Mouse (Mus musculus) heart, embryonic 14.5 days (tissue): Measurements from ENCODE around the gene Sh3tc1. TPM values are rescaled to one million over a fixed set of nuclear protein-coding genes. Genes with fewer than 3 reads are reported as not detected.

Experiments used
- ATAC-seq: fragments of 200-750 bp; cut with Nextera tagmentation; 2 replicates; pipeline ENCODE4 v1.8.0; 2017; ENCODE audit warnings: low read depth, moderate TSS enrichment; ENCODE audit not compliant: insufficient number of reproducible peaks, insufficient read depth, low FRiP score
- H3K27ac ChIP-seq, 2 experiments: fragments of 200-500 bp in 1 of 2; fragments of 300-500 bp in 1 of 2; sonication (generic) in 1 of 2; replicated peaks in 1 of 2; 2 replicates each; pipeline ENCODE4 v1.5.1; 2012 to 2014; ENCODE audit warnings: low read depth in 2 of 2, low read length in 2 of 2, control low read depth in 1 of 2, mild to moderate bottlenecking in 1 of 2, mixed read lengths in 1 of 2; ENCODE audit not compliant: control insufficient read depth in 1 of 2, insufficient read depth in 1 of 2
- H3K27me3 ChIP-seq: fragments of 300-500 bp; sonication (generic); 2 replicates; pipeline ENCODE4 v1.6.1; 2014; ENCODE audit warnings: mild to moderate bottlenecking, low read length, control low read depth; ENCODE audit not compliant: control insufficient read depth, insufficient read depth
- H3K36me3 ChIP-seq: fragments of 300-500 bp; sonication (generic); 2 replicates; pipeline ENCODE4 v1.6.1; 2014; ENCODE audit warnings: mild to moderate bottlenecking, control low read depth, low read length, mixed read lengths; ENCODE audit not compliant: control insufficient read depth, insufficient read depth
- H3K4me1 ChIP-seq, 2 experiments: fragments of 200-500 bp in 1 of 2; fragments of 300-500 bp in 1 of 2; sonication (generic) in 1 of 2; 2 replicates each; pipeline ENCODE4 v1.6.1; 2012 to 2014; ENCODE audit warnings: low read length in 2 of 2, control low read depth in 1 of 2, mixed read lengths in 1 of 2; ENCODE audit not compliant: control insufficient read depth in 2 of 2, insufficient read depth in 2 of 2
- H3K4me2 ChIP-seq: fragments of 300-500 bp; sonication (generic); 2 replicates; pipeline ENCODE4 v1.6.1; 2014; ENCODE audit warnings: mild to moderate bottlenecking, low read length
- H3K4me3 ChIP-seq, 2 experiments: fragments of 200-500 bp in 1 of 2; fragments of 300-500 bp in 1 of 2; sonication (generic) in 1 of 2; 2 replicates each; pipeline ENCODE4 v1.5.1; 2012 to 2014; ENCODE audit warnings: low read length in 2 of 2, mild to moderate bottlenecking in 2 of 2, control low read depth in 1 of 2, low read depth in 1 of 2, moderate library complexity in 1 of 2; ENCODE audit not compliant: control insufficient read depth in 1 of 2, insufficient read depth in 1 of 2
- H3K9ac ChIP-seq: fragments of 300-500 bp; sonication (generic); 2 replicates; pipeline ENCODE4 v1.6.1; 2014; ENCODE audit warnings: mild to moderate bottlenecking, low read length
- H3K9me3 ChIP-seq: fragments of 300-500 bp; sonication (generic); 2 replicates; pipeline ENCODE4 v1.6.1; 2016; ENCODE audit warnings: low read length, control low read depth; ENCODE audit not compliant: control insufficient read depth
- WGBS: fragments of 180-500 bp; shearing (Covaris S2); extraction: QIAGEN DNeasy Blood & Tissue Kit; methylation state at CpG from one replicate; pipeline ENCODE4 v1.1.7; 2014; 5-methylcytosine and 5-hydroxymethylcytosine counted together
- polyA plus RNA-seq: library from polyadenylated mRNA; unstranded; fragments of >200 nt; fragmentation: Nextera tagmentation; extraction: Ambion mirVana; gene quantifications from 2 replicates; pipeline ENCODE4 v1.2.1, GENCODE M21; 2014

Gene Sh3tc1
- polyA plus RNA-seq, 1 experiment from 2014 or later = 6.3 TPM

- Histone ChIP-seq H3K9ac (peak overlapping the region; percentile 22; the same call in 1 of the 2 replicates), H3K27me3 (peaks cover 6% of the 10 kb centered on the region; the same call in 1 of the 2 replicates), H3K4me1 (peaks cover 55 to 58% of the 10 kb centered on the region in 2 experiments), H3K9me3 (no peaks in the 10 kb centered on the region), H3K36me3 (no peaks in the 10 kb centered on the region), H3K4me2 (no peak overlapping the region), H3K27ac (peak overlapping the region; percentile 75 to 76; a peak in 2 of 4 replicates), H3K4me3 (no peak overlapping the region)
- peak; percentile 27; the same call in 1 of the 2 replicates for ATAC-seq
- WGBS = 73% methylated on average over 4 of the region's 4 CpGs
These were observed 53.5 kb downstream of the Sh3tc1 start for GRCm38 (mm10) chr5:35686336-35686735.

- Histone ChIP-seq H3K36me3 (no peaks in the 10 kb centered on the region), H3K27ac (no peak overlapping the region), H3K4me2 (no peak overlapping the region), H3K4me3 (no peak overlapping the region), H3K9ac (no peak overlapping the region), H3K4me1 (peaks cover 43 to 45% of the 10 kb centered on the region in 2 experiments), H3K9me3 (no peaks in the 10 kb centered on the region), H3K27me3 (peaks cover 12% of the 10 kb centered on the region)
- 39% methylated on average over 3 of the region's 3 CpGs for WGBS
- ATAC-seq = no peak
These were observed 54.7 kb downstream of the Sh3tc1 start for GRCm38 (mm10) chr5:35685079-35685478.

GRCm38 (mm10) chr5:35680958-35681357 lies 58.8 kb downstream of the Sh3tc1 start:
- ATAC-seq = no peak
- no peak overlapping the region for H3K4me3 ChIP-seq
- WGBS = 54% methylated on average over 2 of the region's 2 CpGs

GRCm38 (mm10) chr5:35679256-35680155 lies 60.3 kb downstream of the Sh3tc1 start, which contains the start of gene Htra3:
TSS of gene Htra3 (minus strand) at chr5:35679782.
- Histone ChIP-seq H3K4me3 (peak within 1 kb of the TSS; percentile 46 to 54), H3K4me1 (peaks cover 11 to 14% of the 10 kb centered on the region in 2 experiments), H3K27ac (no peak within 1 kb of the TSS), H3K9ac (peak within 1 kb of the TSS; percentile 75), H3K9me3 (no peaks in the 10 kb centered on the region), H3K4me2 (peak within 1 kb of the TSS; percentile 91), H3K36me3 (no peaks in the 10 kb centered on the region), H3K27me3 (peaks cover 43% of the 10 kb centered on the region)
- ATAC-seq = no peak
- 10% methylated on average over 41 of the region's 42 CpGs for WGBS

More at GRCm38 (mm10) chr5:35680958-35681357, 58.8 kb downstream of the Sh3tc1 start:
- H3K9ac ChIP-seq = no peak overlapping the region
- H3K4me1 ChIP-seq = peaks cover 14 to 20% of the 10 kb centered on the region in 2 experiments
- H3K9me3 ChIP-seq = no peaks in the 10 kb centered on the region
- peaks cover 43% of the 10 kb centered on the region for H3K27me3 ChIP-seq
- H3K27ac ChIP-seq = no peak overlapping the region
- H3K4me2 ChIP-seq = no peak overlapping the region
- no peaks in the 10 kb centered on the region for H3K36me3 ChIP-seq

GRCm38 (mm10) chr5:35676964-35677363 lies 62.8 kb downstream of the Sh3tc1 start:
- no peaks in the 10 kb centered on the region for H3K36me3 ChIP-seq

GRCm38 (mm10) chr5:35674081-35674555 lies 65.7 kb downstream of the Sh3tc1 start:
- H3K4me2 ChIP-seq = no peak overlapping the region
- no peak overlapping the region for H3K4me3 ChIP-seq
- peaks cover 22% of the 10 kb centered on the region for H3K27me3 ChIP-seq
- WGBS = 11% methylated on average over 4 of the region's 4 CpGs
- no peaks in the 10 kb centered on the region for H3K36me3 ChIP-seq
- H3K4me1 ChIP-seq = peaks cover 55 to 62% of the 10 kb centered on the region in 2 experiments
- H3K9me3 ChIP-seq = no peaks in the 10 kb centered on the region
- H3K27ac ChIP-seq = peak overlapping the region; percentile 43 to 75
- ATAC-seq = peak; percentile 37; the same call in 1 of the 2 replicates
- no peak overlapping the region for H3K9ac ChIP-seq

More at GRCm38 (mm10) chr5:35676964-35677363, 62.8 kb downstream of the Sh3tc1 start:
- ATAC-seq = no peak
- H3K27ac ChIP-seq = no peak overlapping the region
- WGBS = 80% methylated on average over 7 of the region's 7 CpGs
- no peak overlapping the region for H3K9ac ChIP-seq
- H3K9me3 ChIP-seq = no peaks in the 10 kb centered on the region
- peaks cover 41% of the 10 kb centered on the region for H3K27me3 ChIP-seq
- no peak overlapping the region for H3K4me3 ChIP-seq
- H3K4me2 ChIP-seq = no peak overlapping the region
- peaks cover 30 to 34% of the 10 kb centered on the region in 2 experiments for H3K4me1 ChIP-seq

GRCm38 (mm10) chr5:35673086-35673485 lies 66.7 kb downstream of the Sh3tc1 start:
- peaks cover 11% of the 10 kb centered on the region for H3K27me3 ChIP-seq
- peaks cover 54 to 56% of the 10 kb centered on the region in 2 experiments for H3K4me1 ChIP-seq
- H3K9ac ChIP-seq = 0 out of 2 replicates have a peak overlapping the region, but pooled peaks have one; percentile 9
- no peaks in the 10 kb centered on the region for H3K9me3 ChIP-seq
- H3K36me3 ChIP-seq = no peaks in the 10 kb centered on the region
- H3K27ac ChIP-seq = peak overlapping the region; percentile 43 to 71
- 45% methylated on average over 7 of the region's 7 CpGs for WGBS
- peak; percentile 60 for ATAC-seq
- H3K4me3 ChIP-seq = no peak overlapping the region
- H3K4me2 ChIP-seq = no peak overlapping the region
